Mouse (Mus musculus) limb, embryonic 11.5 days (tissue): ENCODE data around the gene Nup37. TPM values are rescaled to one million over a fixed set of nuclear protein-coding genes. Genes with fewer than 3 reads are reported as not detected.

Experiments used
- ATAC-seq: fragments of 200-750 bp; cut with Nextera tagmentation; 2 replicates; pipeline ENCODE4 v1.8.0; 2017; ENCODE audit warnings: low read depth; ENCODE audit not compliant: insufficient number of reproducible peaks, low FRiP score, low TSS enrichment
- DNase-seq: peaks from one replicate; pipeline ENCODE4 v3.0.0-alpha.2; 2015; ENCODE audit warnings: low spot score
- H3K27ac ChIP-seq: fragments of 300-500 bp; sonication (generic); replicated peaks from 2 replicates; pipeline ENCODE4 v1.5.1; 2014; ENCODE audit warnings: low read depth, mild to moderate bottlenecking, low read length
- H3K27me3 ChIP-seq: fragments of 300-500 bp; sonication (generic); 2 replicates; pipeline ENCODE4 v1.6.1; 2014; ENCODE audit warnings: mild to moderate bottlenecking, low read length, mixed read lengths; ENCODE audit not compliant: control insufficient read depth, insufficient read depth
- H3K36me3 ChIP-seq: fragments of 300-500 bp; sonication (generic); 2 replicates; pipeline ENCODE4 v1.6.1; 2014; ENCODE audit warnings: mild to moderate bottlenecking, low read length, moderate library complexity, mixed read lengths; ENCODE audit not compliant: control insufficient read depth, insufficient read depth
- H3K4me1 ChIP-seq: fragments of 300-500 bp; sonication (generic); 2 replicates; pipeline ENCODE4 v1.6.1; 2014; ENCODE audit warnings: low read length, mixed read lengths; ENCODE audit not compliant: control insufficient read depth, insufficient read depth
- H3K4me2 ChIP-seq: fragments of 300-500 bp; sonication (generic); 2 replicates; pipeline ENCODE4 v1.6.1; 2014; ENCODE audit warnings: low read depth, mild to moderate bottlenecking, moderate library complexity; ENCODE audit not compliant: severe bottlenecking
- H3K4me3 ChIP-seq: fragments of 300-500 bp; sonication (generic); 2 replicates; pipeline ENCODE4 v1.5.1; 2014; ENCODE audit warnings: low read depth, low read length
- H3K9ac ChIP-seq: fragments of 300-500 bp; sonication (generic); 2 replicates; pipeline ENCODE4 v1.6.1; 2014; ENCODE audit warnings: mild to moderate bottlenecking, low read length
- H3K9me3 ChIP-seq: fragments of 300-500 bp; sonication (generic); 2 replicates; pipeline ENCODE4 v1.6.1; 2016; ENCODE audit warnings: low read length; ENCODE audit not compliant: control insufficient read depth
- WGBS: fragments of 180-500 bp; shearing (Covaris S2); extraction: QIAGEN DNeasy Blood & Tissue Kit; methylation state at CpG from one replicate; pipeline ENCODE4 v1.1.7; 2014; 5-methylcytosine and 5-hydroxymethylcytosine counted together
- polyA plus RNA-seq: library from polyadenylated mRNA; unstranded; fragments of >200 nt; fragmentation: Nextera tagmentation; extraction: Ambion mirVana; gene quantifications from 2 replicates; pipeline ENCODE4 v1.2.1, GENCODE M21; 2014

The Nup37 gene
- polyA plus RNA-seq, 1 experiment from 2014 or later: 112 TPM

GRCm38 (mm10) chr10:88203236-88203635 lies 56.4 kb downstream of the Nup37 start:
- ATAC-seq (no peak), DNase-seq (no peak)
- no peak overlapping the region for H3K9ac ChIP-seq
- 0 out of 2 replicates have a peak, but pooled peaks cover 2% of the 10 kb centered on the region for H3K4me1 ChIP-seq
- H3K9me3 ChIP-seq: no peaks in the 10 kb centered on the region
- H3K4me3 ChIP-seq: no peak overlapping the region
- no peak overlapping the region for H3K4me2 ChIP-seq
- H3K36me3 ChIP-seq: no peaks in the 10 kb centered on the region
- 90% methylated on average over 6 of the region's 6 CpGs for WGBS
- H3K27ac ChIP-seq: no peak overlapping the region
- H3K27me3 ChIP-seq: no peaks in the 10 kb centered on the region

GRCm38 (mm10) chr10:88212644-88213043 lies 65.9 kb downstream of the Nup37 start:
- DNase-seq: no peak
- no peaks in the 10 kb centered on the region for H3K27me3 ChIP-seq
- H3K9ac ChIP-seq: no peak overlapping the region
- ATAC-seq: no peak
- no peaks in the 10 kb centered on the region for H3K9me3 ChIP-seq
- no peak overlapping the region for H3K27ac ChIP-seq
- H3K4me3 ChIP-seq: no peak overlapping the region
- no peak overlapping the region for H3K4me2 ChIP-seq
- H3K4me1 ChIP-seq: no peaks in the 10 kb centered on the region
- no peaks in the 10 kb centered on the region; the same call in 1 of the 2 replicates for H3K36me3 ChIP-seq
- 93% methylated on average over 5 of the region's 5 CpGs for WGBS

- Histone ChIP-seq H3K27me3 (no peaks in the 10 kb centered on the region), H3K4me1 (no peaks in the 10 kb centered on the region), H3K4me2 (no peak overlapping the region), H3K36me3 (no peaks in the 10 kb centered on the region; the same call in 1 of the 2 replicates), H3K9me3 (no peaks in the 10 kb centered on the region), H3K4me3 (no peak overlapping the region), H3K27ac (no peak overlapping the region), H3K9ac (no peak overlapping the region)
- DNase-seq: no peak
- no peak for ATAC-seq
- WGBS: 92% methylated on average over 20 of the region's 20 CpGs
Observed at GRCm38 (mm10) chr10:88214800-88215514, 68.2 kb downstream of the Nup37 start.

- no peak for ATAC-seq
- Histone ChIP-seq H3K4me2 (no peak overlapping the region), H3K4me1 (no peaks in the 10 kb centered on the region), H3K36me3 (no peaks in the 10 kb centered on the region; the same call in 1 of the 2 replicates), H3K27ac (no peak overlapping the region), H3K9me3 (no peaks in the 10 kb centered on the region), H3K4me3 (no peak overlapping the region), H3K9ac (no peak overlapping the region), H3K27me3 (no peaks in the 10 kb centered on the region)
- 97% methylated on average over 3 of the region's 3 CpGs for WGBS
- no peak for DNase-seq
Observed at GRCm38 (mm10) chr10:88218161-88218560, 71.4 kb downstream of the Nup37 start.

GRCm38 (mm10) chr10:88221718-88222117 lies 74.9 kb downstream of the Nup37 start:
- Histone ChIP-seq H3K27ac (no peak overlapping the region), H3K4me1 (peaks cover 4% of the 10 kb centered on the region; the same call in 1 of the 2 replicates), H3K9ac (no peak overlapping the region), H3K9me3 (no peaks in the 10 kb centered on the region), H3K36me3 (no peaks in the 10 kb centered on the region), H3K27me3 (no peaks in the 10 kb centered on the region), H3K4me2 (no peak overlapping the region), H3K4me3 (no peak overlapping the region)
- DNase-seq (no peak), ATAC-seq (no peak)
- WGBS: 87% methylated on average over 5 of the region's 5 CpGs

- no peak overlapping the region for H3K4me3 ChIP-seq
Observed at GRCm38 (mm10) chr10:88225421-88225820, 78.6 kb downstream of the Nup37 start.

GRCm38 (mm10) chr10:88227962-88228361 lies 81.2 kb downstream of the Nup37 start:
- ATAC-seq (no peak), DNase-seq (no peak)
- no peak overlapping the region for H3K4me2 ChIP-seq
- H3K4me3 ChIP-seq: no peak overlapping the region
- H3K9ac ChIP-seq: no peak overlapping the region
- H3K27me3 ChIP-seq: no peaks in the 10 kb centered on the region
- WGBS: 97% methylated on average over 2 of the region's 2 CpGs
- no peak overlapping the region for H3K27ac ChIP-seq
- peaks cover 4% of the 10 kb centered on the region; the same call in 1 of the 2 replicates for H3K4me1 ChIP-seq
- H3K36me3 ChIP-seq: no peaks in the 10 kb centered on the region
- no peaks in the 10 kb centered on the region for H3K9me3 ChIP-seq

More at GRCm38 (mm10) chr10:88225421-88225820, 78.6 kb downstream of the Nup37 start:
- H3K9ac ChIP-seq: no peak overlapping the region
- DNase-seq: no peak
- 87% methylated on average over 5 of the region's 5 CpGs for WGBS
- no peak overlapping the region for H3K27ac ChIP-seq
- H3K4me1 ChIP-seq: peaks cover 4% of the 10 kb centered on the region; the same call in 1 of the 2 replicates
- H3K9me3 ChIP-seq: no peaks in the 10 kb centered on the region
- no peak overlapping the region for H3K4me2 ChIP-seq
- H3K27me3 ChIP-seq: no peaks in the 10 kb centered on the region
- ATAC-seq: no peak
- H3K36me3 ChIP-seq: no peaks in the 10 kb centered on the region
